Mouse (Mus musculus) bone marrow, adult 2 months (tissue): ENCODE results near the gene Slitrk4. TPM values are rescaled to one million over a fixed set of nuclear protein-coding genes. Genes with fewer than 3 reads are reported as not detected.

ENCODE experiments used
- H3K27ac ChIP-seq: fragments of 200-500 bp; 2 replicates; pipeline ENCODE4 v1.5.1; 2012; ENCODE audit warnings: low read depth, mild to moderate bottlenecking, control low read depth, inconsistent platforms, low read length; ENCODE audit not compliant: control insufficient read depth, poor library complexity, insufficient read depth
- H3K4me1 ChIP-seq: fragments of 200-500 bp; 2 replicates; pipeline ENCODE4 v1.6.1; 2011; ENCODE audit warnings: low read length; ENCODE audit not compliant: control insufficient read depth, insufficient read depth
- H3K4me3 ChIP-seq: fragments of 200-500 bp; replicated peaks from 2 replicates; pipeline ENCODE3; 2011; ENCODE audit warnings: mild to moderate bottlenecking, low read depth, low read length, control low read depth; ENCODE audit not compliant: control insufficient read depth
- CTCF ChIP-seq: fragments of 200-500 bp; IDR thresholded peaks from 2 replicates; pipeline ENCODE4 v1.5.1; 2011; ENCODE audit warnings: low read length, control low read depth; ENCODE audit not compliant: control insufficient read depth, insufficient read depth
- POLR2A ChIP-seq: fragments of 200-500 bp; IDR thresholded peaks from 2 replicates; pipeline ENCODE4 v1.6.1; 2011; ENCODE audit warnings: low read depth, mild to moderate bottlenecking, control low read depth, low read length, borderline replicate concordance; ENCODE audit not compliant: control insufficient read depth
- WGBS: fragments of 180-500 bp; shearing (Covaris S2); methylation state at CpG from one replicate; pipeline ENCODE4 v1.1.7; 2018; 5-methylcytosine and 5-hydroxymethylcytosine counted together
- polyA plus RNA-seq: library from polyadenylated mRNA; stranded (reverse); fragments of >200 nt; gene quantifications from 2 replicates; pipeline ENCODE4 v1.2.4, GENCODE M21; 2011; ENCODE audit warnings: low replicate concordance; ENCODE audit not compliant: missing spikeins, insufficient read depth, insufficient read length

Gene Slitrk4
- polyA plus RNA-seq, result not detected in 2 replicates

DNA sequence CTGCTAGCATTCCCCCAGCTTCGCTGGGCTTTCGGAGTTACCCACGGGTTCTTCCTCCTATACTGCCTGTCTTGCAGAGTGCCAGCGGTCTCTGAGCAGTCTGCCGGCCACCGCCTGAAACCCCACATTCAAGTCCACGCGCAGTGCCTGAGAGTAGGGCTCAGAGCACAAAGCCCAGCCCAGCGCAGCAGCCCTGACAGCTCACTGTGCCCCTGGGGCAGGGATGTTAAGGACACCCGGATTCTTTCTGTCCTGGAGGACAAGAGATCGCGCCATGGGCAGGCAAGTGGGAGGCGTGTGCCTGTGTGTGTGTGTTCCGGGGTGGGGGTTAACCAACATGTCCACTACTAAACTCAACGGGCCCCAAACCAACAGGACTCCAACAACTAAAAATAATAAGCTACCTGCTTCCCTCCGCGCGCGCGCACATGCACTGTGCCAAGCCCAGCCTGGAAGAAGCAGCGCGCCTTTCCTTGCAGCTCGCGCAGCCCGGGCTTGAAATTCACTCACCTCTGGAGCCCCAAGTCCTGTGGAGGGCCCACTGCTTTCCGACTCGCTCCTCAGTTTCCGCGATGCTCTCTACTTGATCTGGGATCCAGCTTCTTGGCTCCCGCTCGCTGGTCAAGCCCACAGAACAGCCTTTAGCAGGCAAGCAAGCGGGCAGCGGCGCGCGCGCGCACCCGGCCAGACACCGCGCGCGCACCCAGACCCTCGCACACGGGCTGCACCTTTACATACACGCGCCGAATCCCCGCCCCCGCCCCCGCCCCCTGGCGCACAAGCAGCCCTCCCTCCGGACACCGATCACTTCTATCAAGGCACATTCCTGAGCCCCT lies at the start of gene Slitrk4:
TSS of gene Slitrk4 (minus strand) at position 707 of the 836 bp plus-strand sequence.
- Histone ChIP-seq H3K4me1 (no peaks in the 10 kb centered on the region), H3K4me3 (no peak within 1 kb of the TSS), H3K27ac (no peak within 1 kb of the TSS)
- TF ChIP-seq CTCF, result no peak
- no peak for TF ChIP-seq POLR2A
- WGBS, result 17% methylated on average over 48 of the region's 54 CpGs

DNA sequence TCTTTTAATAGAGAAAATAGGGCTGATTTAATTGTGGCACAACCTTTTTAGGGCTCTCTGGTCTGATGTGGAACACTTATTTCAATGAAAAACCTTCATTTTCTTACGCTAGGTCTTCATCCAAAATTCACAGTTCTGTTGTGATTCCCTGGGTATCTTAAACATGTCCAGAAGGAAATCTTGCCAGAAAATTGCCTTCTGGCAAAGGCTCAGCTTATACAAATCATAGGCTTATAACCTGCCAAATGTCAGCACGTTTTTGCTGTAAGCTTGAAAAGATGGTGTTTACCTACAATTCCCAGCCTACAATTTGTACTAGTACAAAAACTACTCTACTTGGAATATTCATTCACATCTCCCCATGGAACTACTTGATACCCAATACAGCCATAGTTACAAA lies 42.7 kb upstream of the Slitrk4 start:
- Histone ChIP-seq H3K27ac (no peak overlapping the region), H3K4me3 (no peak overlapping the region), H3K4me1 (no peaks in the 10 kb centered on the region)
- TF ChIP-seq POLR2A (no peak), CTCF (no peak)
- WGBS, result 74% methylated on average over 2 of the region's 2 CpGs

DNA sequence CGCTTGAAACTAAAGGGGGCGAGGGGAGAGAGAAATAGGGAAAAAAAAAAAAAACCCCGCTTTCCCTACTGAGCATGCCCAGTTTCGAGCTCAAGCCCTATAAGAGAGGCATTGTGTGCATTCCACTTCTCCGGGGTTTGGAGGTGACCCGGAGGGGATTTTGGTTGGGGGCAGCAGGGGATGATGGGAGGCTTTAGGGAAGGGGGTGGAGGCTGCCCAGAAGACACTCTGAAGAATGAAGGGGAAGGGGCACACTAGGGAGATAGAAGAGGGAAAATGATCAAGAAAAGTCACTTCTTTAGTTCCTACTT lies 1.1 kb upstream of the Slitrk4 start:
- TF ChIP-seq POLR2A (no peak), CTCF (no peak)
- Histone ChIP-seq H3K4me3 (no peak overlapping the region), H3K27ac (no peak overlapping the region), H3K4me1 (no peaks in the 10 kb centered on the region)
- WGBS, result 15% methylated on average over 6 of the region's 6 CpGs

DNA sequence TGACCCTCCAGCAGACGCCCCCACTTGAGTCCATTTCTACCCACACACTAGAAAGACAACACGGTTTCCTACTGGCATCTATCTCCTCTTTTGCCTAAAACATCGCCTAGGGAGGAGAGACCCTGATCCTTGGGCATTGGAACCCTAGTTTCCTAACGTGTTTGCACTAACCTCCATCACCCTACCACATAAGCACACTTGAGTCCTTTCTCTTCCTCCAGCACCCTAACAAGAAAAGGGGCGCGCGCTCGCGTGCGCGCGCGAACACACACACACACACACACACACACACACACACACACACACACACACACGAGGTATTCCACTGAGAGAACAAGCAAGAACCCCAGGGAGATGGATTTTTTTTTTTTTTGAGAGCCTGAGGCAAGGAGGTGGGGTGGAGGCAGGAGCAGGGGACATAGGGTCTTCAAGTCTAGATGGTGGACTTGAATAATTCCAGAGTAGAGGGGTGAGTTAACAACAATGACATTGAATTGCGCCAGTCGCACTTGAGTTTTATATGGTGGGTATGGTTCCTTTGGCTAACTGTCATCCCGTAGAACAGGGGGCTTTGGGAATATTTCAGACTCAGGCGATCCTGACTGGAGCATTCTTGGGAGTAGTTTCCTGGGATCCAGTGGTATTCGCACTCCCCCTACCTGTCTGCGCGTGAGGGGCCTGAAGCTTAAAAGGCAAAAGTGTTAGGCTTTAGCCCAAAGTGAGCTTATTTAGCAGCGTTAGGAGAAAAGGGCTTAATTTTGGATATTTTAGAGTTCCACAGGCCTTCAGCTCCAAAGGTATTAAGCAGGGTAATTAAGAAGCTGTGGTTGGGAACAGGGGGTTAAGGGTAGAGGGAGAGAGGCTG lies 562 bp upstream of the Slitrk4 start:
- Histone ChIP-seq H3K27ac (no peak overlapping the region), H3K4me1 (no peaks in the 10 kb centered on the region), H3K4me3 (no peak overlapping the region)
- 17% methylated on average over 22 of the region's 22 CpGs for WGBS
- TF ChIP-seq CTCF (no peak), POLR2A (no peak)

DNA sequence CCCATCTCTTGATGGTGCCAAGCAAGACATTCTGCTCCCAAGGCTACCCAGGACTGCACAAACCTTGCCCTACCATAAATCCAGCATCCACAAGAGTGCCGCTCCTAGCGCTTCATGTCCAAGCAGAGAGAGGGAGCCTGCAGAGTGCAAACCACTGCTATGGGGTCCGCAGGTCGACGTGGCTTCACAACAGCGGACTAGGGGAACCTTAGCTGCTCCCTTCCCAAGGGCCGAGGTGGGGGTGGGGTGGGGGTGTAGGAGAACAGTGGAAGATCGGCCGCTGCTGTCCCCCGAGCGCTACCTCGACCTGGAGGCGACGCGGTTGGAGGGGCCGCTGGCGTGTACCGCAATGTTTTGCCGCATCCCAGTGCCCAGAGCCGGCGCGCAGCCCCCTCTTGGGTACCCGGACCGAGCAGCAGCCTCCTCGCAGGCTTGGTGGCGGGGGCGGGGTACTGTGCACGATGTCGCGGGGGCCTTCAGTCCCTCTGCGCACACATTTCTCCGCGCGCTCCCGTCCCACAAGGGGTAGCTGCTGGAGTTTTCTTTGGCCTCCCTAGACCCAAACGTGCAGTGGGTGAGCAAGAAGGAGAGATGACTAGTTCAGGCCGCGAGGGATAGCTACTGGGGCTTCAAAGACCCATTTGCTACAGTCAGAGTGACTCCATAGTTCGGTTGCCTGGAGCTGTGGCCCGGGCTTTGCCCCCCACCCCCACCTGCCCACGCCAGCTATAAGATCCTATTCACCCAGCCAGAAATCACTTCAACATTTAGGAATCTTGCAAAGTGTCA lies 1.1 kb downstream of the Slitrk4 start:
- no peak overlapping the region for H3K27ac ChIP-seq
- no peak overlapping the region for H3K4me3 ChIP-seq
- no peaks in the 10 kb centered on the region for H3K4me1 ChIP-seq
- WGBS, result 15% methylated on average over 26 of the region's 41 CpGs
- no peak for TF ChIP-seq CTCF
- TF ChIP-seq POLR2A, result no peak

DNA sequence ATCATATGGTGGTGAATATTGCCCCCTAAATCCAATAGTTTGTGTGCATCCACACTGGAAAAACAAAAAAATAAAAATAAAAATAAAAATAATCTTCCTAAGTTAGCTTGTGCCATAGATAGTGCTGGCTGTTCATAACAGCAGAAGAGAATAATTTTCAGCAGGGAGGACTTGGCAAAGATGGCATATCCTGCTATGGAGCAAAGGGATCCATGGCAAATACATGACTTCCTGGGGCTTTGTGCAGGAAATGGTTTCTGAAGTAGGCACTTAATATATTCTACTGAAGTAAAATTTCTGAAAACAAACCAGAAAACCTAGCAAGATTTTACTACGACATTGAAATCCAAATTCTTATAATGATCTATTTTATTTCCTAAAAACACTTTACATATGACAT lies 13.3 kb downstream of the Slitrk4 start:
- no peak overlapping the region for H3K4me3 ChIP-seq
- H3K4me1 ChIP-seq, result no peaks in the 10 kb centered on the region
- whole genome bisulfite sequencing, result 46% methylated on average over 1 of the region's 1 CpGs
- TF ChIP-seq POLR2A, result no peak
- no peak for TF ChIP-seq CTCF
- H3K27ac ChIP-seq, result no peak overlapping the region

Other genes starting within 250 kb of the Slitrk4 start
- not detected in 2 replicates for gene Gm6760, start 124.8 kb downstream of the Slitrk4 start, polyA plus RNA-seq
- gene 3830417A13Rik, start 103.4 kb downstream of the Slitrk4 start, polyA plus RNA-seq, result not detected in 2 replicates